Mouse (Mus musculus): ENCODE results near the gene Runx2.

Runx2 gene

DNA sequence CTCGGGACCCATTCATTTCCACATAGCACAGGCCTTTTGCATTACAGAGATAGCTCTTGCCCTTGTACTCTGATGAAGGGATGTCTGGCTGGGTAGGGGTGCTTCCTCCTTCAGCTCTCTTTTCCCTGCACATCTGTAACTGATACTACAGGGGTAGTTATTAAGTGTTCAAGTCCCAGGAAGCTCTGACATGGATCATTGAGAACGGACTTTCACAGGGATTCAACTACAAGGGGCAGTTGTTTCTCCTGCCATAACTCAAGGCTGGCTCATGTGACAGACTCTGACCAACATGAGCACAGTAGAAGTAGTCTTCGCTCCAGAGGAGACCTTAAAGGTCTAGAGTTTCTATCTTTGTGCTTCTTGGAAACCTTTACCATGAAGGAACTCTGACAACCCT, 226.1 kb downstream of the Runx2 start:
- DNase-seq (ENCODE audit: low spot score) = no peak

DNA sequence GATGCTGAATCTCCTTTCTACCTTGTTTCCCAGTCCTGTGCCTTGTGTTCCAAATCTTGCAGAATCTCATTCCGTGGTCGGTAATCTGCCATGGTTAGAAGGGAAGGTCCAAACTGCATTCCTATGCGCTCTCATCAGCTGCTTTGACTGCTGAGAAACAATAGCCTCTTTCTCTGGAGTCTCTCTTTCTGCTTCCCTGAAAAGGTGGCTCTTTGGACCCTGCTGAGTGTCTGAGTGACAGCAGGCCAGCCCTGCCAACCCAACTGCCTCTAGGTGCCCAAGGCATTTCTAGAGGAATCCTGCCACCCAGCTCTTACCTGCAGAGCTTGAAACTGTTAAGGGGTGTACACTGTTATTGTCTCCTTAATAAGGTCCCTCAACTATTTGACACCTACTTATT, 226.6 kb downstream of the Runx2 start:
- no peak for DNase-seq (ENCODE audit: low spot score)

DNA sequence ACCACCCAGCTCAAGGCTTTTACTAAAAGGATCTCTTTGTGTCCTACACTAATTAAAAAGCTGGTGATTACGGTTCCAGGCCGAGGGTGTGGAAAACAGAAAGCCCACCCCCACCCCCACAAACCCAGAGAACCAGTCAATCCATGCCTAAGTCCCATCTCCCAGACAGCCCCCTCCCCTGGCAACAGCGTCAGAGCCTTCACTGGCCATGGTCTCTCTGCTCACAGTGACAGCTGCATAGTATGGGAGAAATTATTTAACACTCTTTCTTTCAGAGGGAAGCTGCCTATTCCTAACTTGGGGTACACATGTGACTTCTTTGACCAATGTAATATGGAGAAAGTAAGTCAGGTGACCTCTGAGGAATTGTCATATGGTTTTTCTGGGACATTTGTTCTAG, 228.4 kb downstream of the Runx2 start:
- no peak for DNase-seq (ENCODE audit: low spot score)

DNA sequence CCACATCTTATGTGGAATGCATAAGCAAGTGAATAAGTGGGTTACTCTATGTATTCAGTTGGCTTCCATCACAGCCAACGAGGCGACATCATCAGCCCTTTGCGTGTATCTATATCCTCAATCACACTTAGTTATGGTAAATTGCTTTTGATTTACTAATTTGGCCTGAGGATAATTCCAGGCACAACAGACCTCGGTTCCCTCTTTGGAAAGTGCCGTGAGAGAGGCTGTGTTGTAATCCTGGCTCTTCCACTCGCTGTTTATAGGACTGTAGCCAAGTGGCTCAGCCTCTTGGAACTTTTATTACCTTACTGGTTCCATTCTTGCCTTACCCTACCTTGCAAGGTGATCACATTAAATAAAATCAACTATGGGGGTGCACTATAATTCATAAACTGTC, 229.8 kb downstream of the Runx2 start:
- no peak for DNase-seq (ENCODE audit: low spot score)

DNA sequence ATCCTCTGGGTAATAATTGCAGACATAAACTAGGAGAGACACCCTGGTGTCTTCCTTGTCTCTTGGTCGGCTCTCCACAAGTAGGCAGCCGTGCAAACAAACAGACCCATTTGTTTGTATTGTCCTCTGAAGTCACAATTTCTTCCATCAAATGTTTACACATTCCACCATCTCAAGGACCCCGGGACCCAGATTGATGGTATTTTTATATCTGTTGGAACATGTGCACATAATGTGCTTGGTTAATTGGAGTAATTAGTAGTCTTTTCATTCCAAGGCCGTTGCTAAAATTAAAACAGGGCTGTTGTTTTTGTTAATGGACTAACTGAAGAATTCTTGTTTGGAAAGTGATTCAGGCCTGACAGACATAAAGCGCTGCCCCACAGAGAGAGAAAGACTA, 236.8 kb downstream of the Runx2 start:
- no peak for DNase-seq (ENCODE audit: low spot score)

DNA sequence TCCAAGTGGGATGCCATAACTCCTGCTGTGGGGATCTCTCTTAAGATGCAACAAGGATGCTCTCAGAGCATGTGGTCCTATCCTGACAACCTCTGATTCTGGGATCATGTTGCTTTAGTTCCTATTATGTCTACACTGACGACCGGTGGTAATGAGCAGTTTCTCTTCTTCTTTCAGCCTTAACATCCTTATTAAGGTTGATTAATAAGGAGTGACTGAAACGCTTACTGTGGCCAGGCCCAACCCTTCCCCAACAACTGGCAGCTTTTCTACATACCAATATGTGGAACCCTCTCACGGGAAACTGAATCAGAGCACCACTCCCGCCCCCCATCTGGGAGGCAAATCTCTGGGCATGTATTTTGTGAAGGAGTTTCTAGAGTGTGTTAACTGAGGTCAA, 243.7 kb downstream of the Runx2 start:
- DNase-seq (ENCODE audit: low spot score) = no peak

DNA sequence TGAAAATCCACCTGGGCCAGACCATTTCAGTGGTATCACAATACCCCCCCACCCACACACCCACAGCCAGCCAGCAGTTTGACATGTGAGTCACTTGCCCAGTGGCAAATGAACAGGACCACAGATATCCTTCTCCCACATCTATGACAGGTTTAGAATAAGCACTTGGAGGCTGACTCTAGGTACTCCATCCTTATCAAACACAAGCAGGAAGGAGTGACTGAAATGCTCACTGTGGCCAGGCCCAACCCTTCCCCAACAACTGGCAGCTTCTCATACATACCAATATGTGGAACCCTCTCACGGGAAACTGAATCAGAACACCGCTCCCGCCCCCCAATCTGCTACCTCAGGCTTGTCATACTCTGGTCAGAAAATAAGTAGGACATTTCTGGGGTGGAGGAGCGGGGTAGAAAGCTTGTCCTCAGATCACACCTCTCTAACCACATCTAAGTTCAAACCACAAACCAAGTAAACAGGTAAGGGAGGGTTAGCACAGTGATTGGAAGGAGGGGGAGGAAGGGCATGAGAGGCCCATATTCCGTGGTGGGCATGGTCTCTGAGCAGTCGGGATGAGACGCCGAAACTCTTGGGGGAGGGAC, 245.5 kb downstream of the Runx2 start:
- no peak for DNase-seq (ENCODE audit: low spot score)

DNA sequence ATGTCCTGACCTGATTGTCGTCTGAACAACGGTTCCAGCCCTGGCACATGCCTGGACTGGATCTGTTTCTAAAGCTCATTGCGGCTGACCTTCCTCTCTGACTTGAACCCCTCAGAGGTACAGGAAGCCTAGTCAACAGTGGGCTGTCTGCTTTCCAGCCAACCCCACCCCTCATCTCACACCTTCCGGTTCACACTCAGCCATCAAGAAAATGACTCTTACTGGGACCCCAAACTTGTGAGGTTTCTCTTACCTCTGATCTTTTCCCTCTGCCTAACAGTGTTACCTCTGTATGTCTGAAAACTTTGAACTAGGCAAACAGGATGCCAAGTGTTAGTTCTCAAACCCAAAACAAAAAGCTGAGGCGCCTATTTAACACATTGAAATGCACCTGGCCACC, 247.6 kb downstream of the Runx2 start:
- DNase-seq (ENCODE audit: low spot score) = no peak

DNA sequence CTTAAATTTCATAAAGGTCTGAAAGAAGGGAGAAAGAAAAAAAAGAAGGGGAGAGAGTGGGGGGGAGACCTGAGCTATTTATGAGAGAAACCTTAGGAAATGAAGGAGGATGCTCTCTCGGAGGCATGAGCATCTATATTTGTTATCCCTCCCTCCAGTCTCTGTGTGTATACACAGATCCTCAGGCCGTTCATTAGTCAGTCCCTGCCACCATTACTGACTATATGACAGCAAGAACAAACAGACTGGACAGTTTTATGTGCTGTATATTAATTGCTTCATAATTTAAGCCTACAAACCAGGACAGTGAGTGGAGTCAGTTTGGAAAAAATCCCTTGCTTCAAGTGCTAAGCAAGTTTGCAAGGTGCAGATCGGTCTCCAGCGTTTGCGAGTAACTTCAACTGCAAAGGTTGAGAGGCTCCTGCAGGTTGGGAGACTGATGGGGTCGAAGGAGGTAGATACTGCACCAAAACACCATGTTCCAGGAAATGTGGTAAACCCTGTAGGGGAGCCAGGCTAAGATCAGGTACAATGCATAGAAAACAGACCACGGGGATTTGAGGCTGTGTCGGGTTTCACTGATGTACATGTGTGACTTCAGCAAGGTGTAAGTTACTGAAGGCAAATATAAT, 248.6 kb downstream of the Runx2 start:
- DNase-seq (ENCODE audit: low spot score) = no peak

DNA sequence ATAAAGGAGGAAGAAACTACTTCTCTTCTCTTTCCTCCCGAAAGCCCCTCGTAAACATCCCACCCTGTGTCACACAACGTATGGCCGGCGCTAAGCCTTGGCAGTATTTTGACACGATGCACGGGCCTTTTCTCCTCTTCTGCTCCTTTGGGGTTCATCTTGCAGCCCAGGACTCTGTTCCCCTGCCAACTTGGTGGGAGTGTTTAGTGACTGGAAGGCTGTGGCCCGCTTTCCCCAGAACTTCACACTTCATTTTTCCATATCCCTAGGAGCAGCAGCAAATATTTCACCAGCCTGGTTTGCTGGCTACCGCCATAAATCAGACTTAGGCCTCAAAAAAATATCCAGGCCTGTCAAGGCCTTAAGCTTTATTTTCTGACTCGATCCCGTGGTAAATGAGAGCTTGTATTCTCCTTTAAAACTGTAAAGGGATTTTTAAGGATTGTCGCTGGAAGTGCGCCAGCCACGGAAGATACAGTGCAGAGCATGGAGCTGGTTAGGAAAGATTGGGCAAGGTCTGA, 249.2 kb downstream of the Runx2 start:
- DNase-seq (ENCODE audit: low spot score) = no peak

DNA sequence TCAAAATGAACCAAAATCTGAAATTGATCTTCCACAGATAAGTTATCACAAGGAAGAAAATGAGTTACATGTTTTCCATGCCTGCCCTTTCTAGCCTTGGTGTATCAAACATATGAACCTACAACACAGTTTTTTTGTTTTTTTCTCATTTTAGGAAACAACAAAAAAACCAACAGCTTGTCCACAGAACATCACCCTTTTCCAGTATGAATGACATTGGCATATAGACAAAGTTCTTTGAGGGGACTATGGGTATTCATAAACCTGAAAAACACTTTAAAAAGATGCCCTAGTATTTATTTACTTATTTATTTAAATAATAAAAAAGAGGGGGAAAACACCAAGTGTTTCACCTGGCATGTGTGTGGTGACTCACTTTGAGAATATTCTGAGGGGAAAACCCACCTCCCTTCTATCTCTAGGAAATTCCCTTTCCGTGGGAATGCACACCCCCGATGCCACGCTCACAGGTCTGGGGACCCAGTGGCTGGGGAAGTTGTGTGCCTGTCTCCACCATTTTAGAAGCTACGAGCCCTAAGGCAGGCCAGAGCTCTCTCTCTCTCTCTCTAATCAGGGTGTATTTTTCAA, 249.9 kb downstream of the Runx2 start:
- DNase-seq (ENCODE audit: low spot score) = no peak

DNA sequence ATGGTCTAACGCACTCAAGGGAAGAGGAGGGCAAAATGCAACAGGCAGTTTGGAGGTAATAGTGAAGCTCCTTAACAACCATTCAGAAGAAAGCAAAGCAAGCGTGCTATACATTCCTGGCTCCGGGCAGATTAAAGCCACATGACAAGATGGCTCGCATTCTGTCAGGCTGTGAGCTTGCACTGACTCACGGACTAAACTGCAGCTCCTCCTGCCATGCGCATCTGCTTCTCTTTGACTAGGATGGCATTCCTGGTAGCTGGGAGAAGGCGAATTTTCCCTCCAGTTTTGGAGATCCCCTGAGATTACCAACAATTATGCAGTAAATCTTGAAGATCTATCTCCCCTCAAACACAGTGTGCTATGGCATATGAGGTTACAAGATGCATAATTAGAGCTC, 254.6 kb downstream of the Runx2 start:
- DNase-seq (ENCODE audit: low spot score) = no peak

DNA sequence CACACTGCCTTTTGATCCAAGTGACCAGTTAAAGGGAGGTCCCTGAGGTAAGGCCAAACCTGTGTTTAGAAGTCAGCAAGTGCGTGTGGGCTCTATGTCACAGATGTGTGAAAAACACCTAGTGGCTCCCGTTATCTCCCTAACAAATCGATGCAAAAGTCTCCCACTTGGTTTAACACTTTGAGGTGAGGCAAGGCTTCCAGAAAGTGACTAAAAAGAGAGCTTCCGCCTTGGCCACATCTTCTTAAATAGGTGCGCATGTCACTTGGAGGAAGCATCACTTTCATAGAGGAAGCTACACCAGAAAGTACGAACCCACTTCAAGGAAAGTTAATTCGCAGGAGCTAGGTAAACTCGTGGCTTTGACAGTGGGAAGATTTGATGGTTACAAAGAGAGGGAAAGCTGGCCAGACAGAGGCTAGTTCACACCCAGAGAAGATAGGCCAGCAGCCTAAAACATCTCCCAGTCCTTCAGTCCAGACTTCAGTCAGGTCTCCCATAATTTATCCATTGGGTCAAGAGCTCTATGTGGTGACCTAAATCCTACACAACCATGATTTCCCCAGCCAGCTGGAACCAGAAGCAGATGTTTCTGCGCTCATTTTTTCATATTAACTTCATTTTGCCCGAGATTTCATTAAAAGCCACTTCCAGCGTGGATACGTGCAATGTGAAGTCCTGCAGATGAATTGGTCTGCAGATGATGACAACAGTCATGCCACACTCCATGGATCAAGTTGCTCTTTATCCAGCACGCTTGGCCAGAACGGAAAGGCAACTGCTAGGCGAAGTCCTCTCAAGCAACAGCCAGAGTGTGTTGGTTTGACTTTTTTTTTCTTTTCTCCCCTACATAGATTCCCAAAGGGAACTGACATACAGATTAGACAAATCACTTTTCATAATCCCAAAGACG, 257.1 kb downstream of the Runx2 start:
- DNase-seq (ENCODE audit: low spot score) = no peak

DNA sequence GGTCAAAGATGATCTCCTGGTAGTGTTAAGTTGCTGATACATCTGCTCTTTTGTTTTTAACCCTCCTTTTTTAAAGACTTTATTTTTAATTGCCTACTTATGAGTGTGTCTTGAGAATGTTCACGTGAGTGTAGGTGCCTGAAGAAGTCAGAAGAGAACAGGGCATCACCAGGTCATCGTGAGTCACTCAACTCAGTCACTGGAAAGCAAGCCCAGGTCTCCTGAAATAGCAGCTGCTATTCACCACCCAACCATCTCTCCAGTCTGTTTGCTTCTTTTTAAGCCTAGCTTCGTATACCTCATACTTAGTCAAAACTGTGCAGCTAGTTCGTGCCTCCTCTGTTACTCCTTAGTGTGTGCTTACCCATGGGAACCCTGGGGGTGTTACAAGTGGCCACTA, 259.7 kb downstream of the Runx2 start:
- DNase-seq (ENCODE audit: low spot score) = no peak

DNA sequence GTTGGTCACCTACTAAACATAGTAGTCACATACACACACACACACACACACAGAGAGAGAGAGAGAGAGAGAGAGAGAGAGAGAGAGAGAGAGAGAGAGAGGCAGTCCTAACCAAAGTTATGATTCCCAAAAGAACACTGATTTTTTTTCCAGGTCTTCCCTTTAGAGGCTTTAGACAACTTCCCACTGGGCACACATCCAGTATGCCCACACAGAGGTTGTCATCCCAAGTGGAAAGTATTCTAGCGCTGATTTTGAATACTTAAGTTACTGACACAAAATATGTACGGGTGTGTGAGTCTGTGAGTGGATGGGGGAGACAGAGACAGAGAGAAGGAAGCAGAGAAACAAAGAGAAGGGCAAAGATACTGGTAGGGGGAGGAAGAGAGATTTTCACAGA, 265.0 kb downstream of the Runx2 start:
- no peak for DNase-seq (ENCODE audit: low spot score)

DNA sequence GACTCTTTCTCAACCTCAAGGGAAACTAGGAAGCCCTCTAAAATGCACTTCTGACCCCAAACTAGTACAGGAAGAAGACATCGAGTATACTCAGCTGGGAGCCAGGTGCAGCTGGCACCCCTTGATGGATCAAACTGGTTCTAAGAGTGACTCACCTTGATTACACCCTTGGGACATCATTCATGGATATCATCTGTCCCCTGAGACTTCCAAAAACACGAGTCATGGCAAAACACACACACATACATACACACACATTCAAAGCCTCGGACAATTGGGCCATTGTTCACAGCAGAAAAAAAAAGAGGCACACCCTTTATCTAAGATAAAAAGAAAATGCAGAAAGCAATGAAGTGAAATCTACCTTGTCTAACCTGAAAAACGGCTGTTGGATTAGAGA, 266.7 kb downstream of the Runx2 start:
- DNase-seq (ENCODE audit: low spot score) = no peak

DNA sequence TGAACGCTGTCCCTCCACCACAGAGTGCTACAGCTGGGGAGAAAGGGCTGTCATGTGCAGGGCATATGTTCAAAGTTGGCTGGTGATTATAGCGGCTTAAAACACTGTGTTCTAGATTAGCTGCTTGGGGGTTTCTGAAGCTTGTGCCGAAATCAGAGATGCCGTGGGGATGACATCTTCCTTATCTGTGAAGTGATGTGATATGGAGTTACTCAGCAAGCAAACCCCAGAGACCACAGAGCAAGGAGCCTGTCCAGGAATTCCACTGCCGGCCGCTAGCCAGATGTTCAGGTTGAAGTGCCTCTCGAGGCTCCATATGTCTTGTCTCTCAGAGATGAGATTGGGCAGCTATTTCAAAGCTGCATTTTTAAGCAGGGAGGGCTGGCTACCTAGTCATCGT, 267.8 kb downstream of the Runx2 start:
- no peak for DNase-seq (ENCODE audit: low spot score)

DNA sequence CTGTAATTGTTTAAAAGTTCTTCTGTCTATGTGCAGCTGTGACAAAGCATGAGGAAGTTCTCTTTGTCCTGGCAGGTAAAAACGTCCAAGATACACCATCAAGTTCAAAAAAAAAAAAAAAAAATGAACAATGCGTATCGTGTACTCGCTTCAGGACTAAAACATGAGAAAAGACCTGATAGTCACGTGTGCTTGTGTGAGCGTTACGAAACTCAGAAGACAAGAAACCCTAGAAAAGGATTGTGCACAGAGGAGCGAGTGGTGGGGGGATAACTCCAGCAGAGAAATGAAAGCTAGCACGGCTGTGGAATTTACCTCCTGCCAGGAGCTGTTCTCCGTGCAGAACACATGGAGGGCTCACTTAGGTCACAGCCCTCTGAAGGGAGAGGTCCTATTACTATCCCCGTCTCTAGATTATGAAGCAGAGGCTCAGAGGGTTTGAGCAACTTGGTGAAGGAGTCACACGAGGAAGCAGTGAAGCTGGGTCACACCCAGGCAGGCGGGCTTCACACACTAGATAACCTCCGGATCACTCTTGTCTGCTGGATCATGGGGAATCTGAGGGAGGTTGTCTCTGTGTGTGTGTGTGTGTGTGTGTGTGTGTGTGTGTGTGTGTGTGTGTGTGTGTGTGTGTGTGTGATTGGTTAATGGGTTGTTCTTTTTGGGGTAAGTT, 269.3 kb downstream of the Runx2 start:
- DNase-seq (ENCODE audit: low spot score) = no peak

DNA sequence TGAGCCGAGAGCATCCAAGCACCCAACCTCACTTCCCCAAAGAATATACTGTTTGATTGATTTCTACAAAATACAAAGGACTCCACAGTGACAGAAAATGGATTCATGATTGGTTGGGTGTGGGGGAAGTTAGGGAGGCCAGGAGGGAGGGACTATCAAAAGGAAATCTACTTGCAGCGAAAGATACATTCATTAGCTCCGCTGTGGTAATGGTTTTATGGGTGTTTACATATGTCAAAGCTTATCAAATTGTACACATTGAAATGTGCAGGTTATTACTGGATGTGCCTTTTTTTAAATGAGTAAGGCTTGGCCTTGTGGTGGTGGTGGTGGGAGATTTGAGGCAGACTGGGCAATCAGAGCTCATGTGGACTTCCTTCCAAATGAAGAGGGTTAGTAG, 271.9 kb downstream of the Runx2 start:
- DNase-seq (ENCODE audit: low spot score) = no peak

DNA sequence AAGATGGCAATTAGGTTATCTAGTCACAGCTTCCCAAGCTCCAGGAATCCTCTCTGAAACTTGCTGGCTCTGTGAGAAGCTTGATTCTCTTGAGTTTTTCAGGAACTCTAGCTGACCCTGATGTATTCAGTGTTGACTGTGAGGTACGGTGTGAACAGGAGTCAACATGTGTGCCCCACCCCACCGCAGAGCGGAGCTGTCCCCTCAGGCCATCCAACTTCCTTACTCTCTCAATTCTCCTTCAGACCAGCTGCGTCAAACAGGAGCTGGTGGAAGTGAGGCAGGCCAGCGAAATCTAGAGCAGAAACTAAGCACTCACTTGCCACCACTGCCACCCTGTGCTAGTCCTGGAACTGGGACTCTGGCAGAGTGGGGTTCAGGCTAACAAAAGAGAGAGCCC, 273.9 kb downstream of the Runx2 start:
- no peak for DNase-seq (ENCODE audit: low spot score)

DNA sequence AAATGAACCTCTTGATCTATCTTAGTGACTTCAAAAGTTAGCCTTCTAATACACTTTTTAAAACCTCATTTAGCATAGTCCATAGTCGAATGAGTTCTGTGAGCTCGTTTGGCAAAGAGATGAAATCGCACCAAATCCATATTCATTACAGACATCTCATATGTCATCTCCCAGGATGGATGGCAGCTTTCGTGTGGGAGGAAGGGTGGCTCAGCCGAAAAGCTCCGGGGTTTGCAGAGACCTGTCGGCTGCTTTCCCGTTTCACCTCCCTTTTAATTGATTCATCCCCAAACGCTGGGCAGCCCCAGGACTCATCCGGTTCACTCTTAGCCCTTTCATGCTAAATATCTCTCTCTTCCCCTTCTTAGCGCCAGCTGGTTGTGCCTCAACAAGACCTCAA, 275.7 kb downstream of the Runx2 start:
- no peak for DNase-seq (ENCODE audit: low spot score)

DNA sequence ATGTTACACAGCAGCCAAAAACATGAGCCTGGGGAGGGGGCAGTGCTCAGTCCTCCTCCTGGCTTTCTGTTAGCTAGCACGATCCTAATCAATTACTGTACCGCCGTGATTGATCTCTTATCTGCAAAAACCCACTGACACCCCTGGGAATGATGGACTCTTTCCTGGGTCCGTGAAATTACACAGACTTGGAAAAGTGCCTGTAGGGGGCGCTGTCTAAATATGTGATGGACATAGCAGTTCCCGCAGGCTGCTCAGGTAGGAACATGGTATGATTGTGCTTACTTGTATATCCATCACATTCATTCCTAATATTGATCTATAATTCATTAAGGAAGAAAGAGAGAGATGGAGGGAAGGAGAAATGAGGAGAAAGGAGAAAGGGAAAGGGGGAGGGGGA, 284.6 kb downstream of the Runx2 start:
- no peak for DNase-seq (ENCODE audit: low spot score)

Measured in testis, postnatal 14 days (tissue).